Mouse (Mus musculus) c-Kit-positive CD71-positive TER-119-negative erythroid progenitor cells, embryonic 14.5 days (primary cell): ENCODE measurements around the gene Tmem82.
"Not testable (repeated sequence)": the region's sequence is repeated elsewhere in the genome, so short reads cannot be mapped to it uniquely, and the experiment has no call there.

ENCODE experiments used
- DNase-seq: peaks from one replicate; pipeline ENCODE4 v3.0.0-alpha.2; 2013; ENCODE audit warnings: low read depth

The Tmem82 gene

GRCm38 (mm10) chr4:141574789-141575702 is 43.4 kb downstream of the Tmem82 start:
- peak; percentile 52 for DNase-seq

- DNase-seq = no peak
Measured at GRCm38 (mm10) chr4:141573359-141573966, 45.0 kb downstream of the Tmem82 start.

- no peak for DNase-seq
Measured at GRCm38 (mm10) chr4:141572668-141573358, 45.6 kb downstream of the Tmem82 start.

- DNase-seq = no peak
Measured at GRCm38 (mm10) chr4:141571934-141572333, 46.5 kb downstream of the Tmem82 start.

- DNase-seq = no peak
Measured at GRCm38 (mm10) chr4:141571337-141571739, 47.1 kb downstream of the Tmem82 start.

GRCm38 (mm10) chr4:141570821-141571220 is 47.6 kb downstream of the Tmem82 start:
- DNase-seq = no peak

- no peak for DNase-seq
Measured at GRCm38 (mm10) chr4:141570004-141570403, 48.4 kb downstream of the Tmem82 start.

GRCm38 (mm10) chr4:141568966-141569365 is 49.5 kb downstream of the Tmem82 start:
- DNase-seq = no peak

GRCm38 (mm10) chr4:141567174-141567573 is 51.3 kb downstream of the Tmem82 start:
- DNase-seq = not testable (repeated sequence)

GRCm38 (mm10) chr4:141566187-141566586 is 52.2 kb downstream of the Tmem82 start:
- DNase-seq = no peak

- DNase-seq = no peak
Measured at GRCm38 (mm10) chr4:141565325-141565724, 53.1 kb downstream of the Tmem82 start.

- no peak for DNase-seq
Measured at GRCm38 (mm10) chr4:141564660-141565059, 53.8 kb downstream of the Tmem82 start.

- no peak for DNase-seq
Measured at GRCm38 (mm10) chr4:141564209-141564608, 54.2 kb downstream of the Tmem82 start.
